Mouse (Mus musculus): ENCODE measurements around the gene Atp13a4. TPM values are rescaled to one million over a fixed set of nuclear protein-coding genes. Genes with fewer than 3 reads are reported as not detected.

Gene Atp13a4
- polyA plus RNA-seq, 1 experiment from 2014 or later, result 0.30 TPM

GRCm38 (mm10) chr16:29535866-29536265 is 8.8 kb downstream of the Atp13a4 start:
- 84% methylated on average over 4 of the region's 4 CpGs for WGBS
- Histone ChIP-seq H3K4me1 (replicated peaks) (no peaks in the 10 kb centered on the region), H3K36me3 (no peaks in the 10 kb centered on the region), H3K27me3 (replicated peaks) (no peaks in the 10 kb centered on the region), H3K4me2 (replicated peaks) (no peak overlapping the region), H3K9me3 (no peaks in the 10 kb centered on the region), H3K4me3 (replicated peaks) (no peak overlapping the region), H3K27ac (no peak overlapping the region), H3K9ac (no peak overlapping the region)
- no peak for ATAC-seq

GRCm38 (mm10) chr16:29533641-29534040 is 11.0 kb downstream of the Atp13a4 start:
- Histone ChIP-seq H3K4me2 (replicated peaks) (no peak overlapping the region), H3K4me3 (replicated peaks) (no peak overlapping the region), H3K27ac (no peak overlapping the region), H3K9ac (no peak overlapping the region), H3K9me3 (no peaks in the 10 kb centered on the region), H3K27me3 (replicated peaks) (no peaks in the 10 kb centered on the region), H3K36me3 (no peaks in the 10 kb centered on the region), H3K4me1 (replicated peaks) (no peaks in the 10 kb centered on the region)
- ATAC-seq, result no peak
- 68% methylated on average over 6 of the region's 6 CpGs for WGBS

GRCm38 (mm10) chr16:29527085-29527484 is 17.6 kb downstream of the Atp13a4 start:
- no peak for ATAC-seq
- H3K4me1 ChIP-seq (replicated peaks), result no peaks in the 10 kb centered on the region
- no peaks in the 10 kb centered on the region for H3K27me3 ChIP-seq (replicated peaks)
- no peak overlapping the region for H3K27ac ChIP-seq
- H3K9ac ChIP-seq, result no peak overlapping the region
- no peaks in the 10 kb centered on the region for H3K36me3 ChIP-seq
- H3K4me3 ChIP-seq (replicated peaks), result no peak overlapping the region
- 83% methylated on average over 6 of the region's 6 CpGs for WGBS
- no peak overlapping the region for H3K4me2 ChIP-seq (replicated peaks)
- H3K9me3 ChIP-seq, result no peaks in the 10 kb centered on the region

GRCm38 (mm10) chr16:29526585-29526984 is 18.1 kb downstream of the Atp13a4 start:
- 73% methylated on average over 8 of the region's 8 CpGs for WGBS
- Histone ChIP-seq H3K4me1 (replicated peaks) (no peaks in the 10 kb centered on the region), H3K9me3 (no peaks in the 10 kb centered on the region), H3K36me3 (no peaks in the 10 kb centered on the region), H3K4me3 (replicated peaks) (no peak overlapping the region), H3K4me2 (replicated peaks) (no peak overlapping the region), H3K9ac (no peak overlapping the region), H3K27ac (no peak overlapping the region), H3K27me3 (replicated peaks) (no peaks in the 10 kb centered on the region)
- ATAC-seq, result no peak

- Histone ChIP-seq H3K4me3 (replicated peaks) (no peak overlapping the region), H3K9me3 (no peaks in the 10 kb centered on the region), H3K9ac (no peak overlapping the region), H3K36me3 (no peaks in the 10 kb centered on the region), H3K27ac (no peak overlapping the region), H3K4me1 (replicated peaks) (no peaks in the 10 kb centered on the region), H3K27me3 (replicated peaks) (no peaks in the 10 kb centered on the region), H3K4me2 (replicated peaks) (no peak overlapping the region)
- WGBS, result 80% methylated on average over 3 of the region's 3 CpGs
- ATAC-seq, result no peak
Measured at GRCm38 (mm10) chr16:29512495-29512894, 32.2 kb downstream of the Atp13a4 start.

- no peak overlapping the region for H3K4me3 ChIP-seq (replicated peaks)
- 81% methylated on average over 7 of the region's 7 CpGs for WGBS
- H3K27me3 ChIP-seq (replicated peaks), result no peaks in the 10 kb centered on the region
- H3K9me3 ChIP-seq, result no peaks in the 10 kb centered on the region
- no peak overlapping the region for H3K9ac ChIP-seq
- H3K4me2 ChIP-seq (replicated peaks), result no peak overlapping the region
- no peaks in the 10 kb centered on the region for H3K36me3 ChIP-seq
- H3K27ac ChIP-seq, result no peak overlapping the region
- H3K4me1 ChIP-seq (replicated peaks), result no peaks in the 10 kb centered on the region
- ATAC-seq, result no peak
Measured at GRCm38 (mm10) chr16:29510743-29511142, 33.9 kb downstream of the Atp13a4 start.

GRCm38 (mm10) chr16:29509881-29510280 is 34.8 kb downstream of the Atp13a4 start:
- no peak for ATAC-seq
- Histone ChIP-seq H3K4me3 (replicated peaks) (no peak overlapping the region), H3K36me3 (no peaks in the 10 kb centered on the region), H3K27me3 (replicated peaks) (no peaks in the 10 kb centered on the region), H3K4me2 (replicated peaks) (no peak overlapping the region), H3K9ac (no peak overlapping the region), H3K4me1 (replicated peaks) (no peaks in the 10 kb centered on the region), H3K9me3 (no peaks in the 10 kb centered on the region), H3K27ac (no peak overlapping the region)
- WGBS, result 87% methylated on average over 3 of the region's 3 CpGs

- Histone ChIP-seq H3K27ac (no peak overlapping the region), H3K27me3 (replicated peaks) (no peaks in the 10 kb centered on the region), H3K4me2 (replicated peaks) (no peak overlapping the region), H3K9ac (no peak overlapping the region), H3K9me3 (no peaks in the 10 kb centered on the region), H3K4me3 (replicated peaks) (no peak overlapping the region), H3K36me3 (no peaks in the 10 kb centered on the region), H3K4me1 (replicated peaks) (no peaks in the 10 kb centered on the region)
- WGBS, result 78% methylated on average over 4 of the region's 4 CpGs
- no peak for ATAC-seq
Measured at GRCm38 (mm10) chr16:29504671-29505070, 40.0 kb downstream of the Atp13a4 start.

GRCm38 (mm10) chr16:29504198-29504597 is 40.5 kb downstream of the Atp13a4 start:
- Histone ChIP-seq H3K27ac (no peak overlapping the region), H3K9me3 (no peaks in the 10 kb centered on the region), H3K4me3 (replicated peaks) (no peak overlapping the region), H3K9ac (no peak overlapping the region), H3K4me1 (replicated peaks) (no peaks in the 10 kb centered on the region), H3K27me3 (replicated peaks) (no peaks in the 10 kb centered on the region), H3K4me2 (replicated peaks) (no peak overlapping the region), H3K36me3 (no peaks in the 10 kb centered on the region)
- ATAC-seq, result no peak
- 70% methylated on average over 9 of the region's 9 CpGs for WGBS

- 84% methylated on average over 3 of the region's 3 CpGs for WGBS
- Histone ChIP-seq H3K4me3 (replicated peaks) (no peak overlapping the region), H3K4me1 (replicated peaks) (no peaks in the 10 kb centered on the region), H3K27me3 (replicated peaks) (no peaks in the 10 kb centered on the region), H3K9ac (no peak overlapping the region), H3K27ac (no peak overlapping the region), H3K9me3 (no peaks in the 10 kb centered on the region), H3K36me3 (no peaks in the 10 kb centered on the region), H3K4me2 (replicated peaks) (no peak overlapping the region)
- no peak for ATAC-seq
Measured at GRCm38 (mm10) chr16:29491031-29491430, 53.6 kb downstream of the Atp13a4 start.

GRCm38 (mm10) chr16:29481439-29481838 is 63.2 kb downstream of the Atp13a4 start:
- no peaks in the 10 kb centered on the region for H3K9me3 ChIP-seq
- no peak overlapping the region for H3K27ac ChIP-seq
- no peak overlapping the region for H3K9ac ChIP-seq
- H3K4me1 ChIP-seq (replicated peaks), result no peaks in the 10 kb centered on the region
- no peaks in the 10 kb centered on the region for H3K36me3 ChIP-seq
- no peak overlapping the region for H3K4me3 ChIP-seq (replicated peaks)
- ATAC-seq, result no peak
- H3K27me3 ChIP-seq (replicated peaks), result no peaks in the 10 kb centered on the region
- H3K4me2 ChIP-seq (replicated peaks), result no peak overlapping the region

- no peak overlapping the region for H3K4me3 ChIP-seq (replicated peaks)
- ATAC-seq, result no peak
- H3K36me3 ChIP-seq, result no peaks in the 10 kb centered on the region
- H3K9me3 ChIP-seq, result no peaks in the 10 kb centered on the region
- H3K27me3 ChIP-seq (replicated peaks), result no peaks in the 10 kb centered on the region
- no peak overlapping the region for H3K27ac ChIP-seq
- 92% methylated on average over 6 of the region's 6 CpGs for WGBS
- no peaks in the 10 kb centered on the region for H3K4me1 ChIP-seq (replicated peaks)
- no peak overlapping the region for H3K9ac ChIP-seq
- H3K4me2 ChIP-seq (replicated peaks), result no peak overlapping the region
Measured at GRCm38 (mm10) chr16:29480396-29480795, 64.3 kb downstream of the Atp13a4 start.

GRCm38 (mm10) chr16:29463798-29464197 is 80.9 kb downstream of the Atp13a4 start:
- H3K4me3 ChIP-seq (replicated peaks), result no peak overlapping the region
- no peaks in the 10 kb centered on the region for H3K27me3 ChIP-seq (replicated peaks)
- no peaks in the 10 kb centered on the region for H3K9me3 ChIP-seq
- no peak overlapping the region for H3K4me2 ChIP-seq (replicated peaks)
- no peak for ATAC-seq
- WGBS, result 43% methylated on average over 3 of the region's 3 CpGs
- no peaks in the 10 kb centered on the region for H3K4me1 ChIP-seq (replicated peaks)
- no peaks in the 10 kb centered on the region for H3K36me3 ChIP-seq
- H3K9ac ChIP-seq, result no peak overlapping the region
- H3K27ac ChIP-seq, result no peak overlapping the region

GRCm38 (mm10) chr16:29459331-29459730 is 85.3 kb downstream of the Atp13a4 start:
- Histone ChIP-seq H3K27ac (no peak overlapping the region), H3K9ac (no peak overlapping the region), H3K27me3 (replicated peaks) (no peaks in the 10 kb centered on the region), H3K4me1 (replicated peaks) (no peaks in the 10 kb centered on the region), H3K9me3 (no peaks in the 10 kb centered on the region), H3K36me3 (no peaks in the 10 kb centered on the region), H3K4me2 (replicated peaks) (no peak overlapping the region), H3K4me3 (replicated peaks) (no peak overlapping the region)
- no peak for ATAC-seq
- 70% methylated on average over 10 of the region's 10 CpGs for WGBS

Data from intestine, embryonic 15.5 days (tissue).